Mouse (Mus musculus) G1E (cell line): ENCODE data around the gene Ms4a2.

Experiments used
- CTCF ChIP-seq: IDR thresholded peaks from 2 replicates; pipeline ENCODE4 v1.5.1; 2012; ENCODE audit warnings: low read depth, low read length, inconsistent platforms, mixed read lengths
- GATA1 ChIP-seq: IDR thresholded peaks from 2 replicates; pipeline ENCODE4 v1.6.1; 2012; ENCODE audit warnings: borderline replicate concordance, low read length, inconsistent platforms, mixed read lengths
- GATA2 ChIP-seq: IDR thresholded peaks from 2 replicates; pipeline ENCODE4 v1.6.1; 2012; ENCODE audit warnings: low read depth, low read length, inconsistent platforms, borderline replicate concordance
- TAL1 ChIP-seq: conservative IDR thresholded peaks from 2 replicates; pipeline ENCODE4 v1.6.1; 2012; ENCODE audit warnings: low read depth, low read length, inconsistent platforms, mixed read lengths

GRCm38 (mm10) chr19:11617983-11618382 lies 5.5 kb downstream of the Ms4a2 start:
- TF ChIP-seq CTCF (no peak), GATA1 (no peak), GATA2 (no peak), TAL1 (no peak)
